Mouse (Mus musculus): ENCODE measurements around the gene Amdhd1. TPM values are rescaled to one million over a fixed set of nuclear protein-coding genes. Genes with fewer than 3 reads are reported as not detected.

Gene Amdhd1
- total RNA-seq (2021) = not detected
- 0.06 and 0.12 TPM in 2 replicates for polyA plus RNA-seq (2012; rRNA removed)
- long read RNA-seq = 0 reads

- WGBS = under 1% methylated on average over 35 of the region's 35 CpGs
- Histone ChIP-seq H3K79me2 (replicated peaks; ENCODE audit: control insufficient read depth, insufficient read depth, low read length) (no peaks in the 10 kb centered on the region), H3K27ac (no peak within 1 kb of the TSS), H3K36me3 (ENCODE audit: control insufficient read depth, insufficient read depth, low read length) (no peaks in the 10 kb centered on the region), H3K9ac (ENCODE audit: low read depth, low read length) (peak within 1 kb of the TSS; percentile 64), H3K4me1 (ENCODE audit: control insufficient read depth, insufficient read depth, low read length) (peaks cover 3% of the 10 kb centered on the region), H3K27me3 (ENCODE audit: control insufficient read depth, insufficient read depth, low read length) (no peaks in the 10 kb centered on the region), H3K4me3 (peak within 1 kb of the TSS; percentile 56)
- peak; percentile 80 to 87 for DNase-seq
- peak; percentile 76 for TF ChIP-seq CTCF (IDR thresholded peaks at IDR 0.05)
- TF ChIP-seq EP300 (IDR thresholded peaks at IDR 0.05; ENCODE audit: insufficient read depth, low read depth, low read length) = no peak
- intact Hi-C loops (cut with DNase I) = loop anchor here (10.0 kb wide), 1 partner anchor 485 kb away; no protein-coding TSS in a partner anchor
Measured at GRCm38 (mm10) chr10:93539775-93540430, at the start of gene Amdhd1. Amdhd1 (minus strand) TSS chr10:93540033.

- Histone ChIP-seq H3K4me3 (peak within 1 kb of the TSS; percentile 69), H3K27ac (peak within 1 kb of the TSS; percentile 67), H3K4me1 (ENCODE audit: control insufficient read depth, insufficient read depth, low read length) (peaks cover 1% of the 10 kb centered on the region), H3K79me2 (replicated peaks; ENCODE audit: control insufficient read depth, insufficient read depth, low read length) (peaks cover 3% of the 10 kb centered on the region; the same call in 1 of the 2 replicates), H3K9ac (ENCODE audit: low read depth, low read length) (peak within 1 kb of the TSS; percentile 69), H3K36me3 (ENCODE audit: control insufficient read depth, insufficient read depth, low read length) (peaks cover 5% of the 10 kb centered on the region; the same call in 1 of the 2 replicates), H3K27me3 (ENCODE audit: control insufficient read depth, insufficient read depth, low read length) (no peaks in the 10 kb centered on the region)
- intact Hi-C loops (cut with DNase I) = no loop called here
- TF ChIP-seq CTCF (IDR thresholded peaks at IDR 0.05) (0 out of 2 replicates have a peak, but pooled peaks have one; percentile 1), POLR2A (IDR thresholded peaks at IDR 0.05; ENCODE audit: insufficient read depth, low read depth, low read length) (peak; percentile 55; the same call in 1 of the 2 replicates), EP300 (IDR thresholded peaks at IDR 0.05; ENCODE audit: insufficient read depth, low read depth, low read length) (no peak)
- DNase-seq = peak; percentile 92 to 96
- WGBS = under 1% methylated on average over 61 of the region's 63 CpGs
Measured at GRCm38 (mm10) chr10:93589281-93589848, 49.5 kb upstream of the Amdhd1 start, which contains the start of gene Snrpf. Snrpf (minus strand) TSS chr10:93589706.

- intact Hi-C loops (cut with DNase I) = no loop called here
- WGBS = 2% methylated on average over 11 of the region's 11 CpGs
Measured at GRCm38 (mm10) chr10:93588796-93589195, 49.0 kb upstream of the Amdhd1 start.

GRCm38 (mm10) chr10:93577271-93577886 lies 37.5 kb upstream of the Amdhd1 start:
- WGBS = 55% methylated on average over 13 of the region's 13 CpGs
- TF ChIP-seq EP300 (IDR thresholded peaks at IDR 0.05; ENCODE audit: insufficient read depth, low read depth, low read length) (0 out of 2 replicates have a peak, but pooled peaks have one; percentile 48), POLR2A (IDR thresholded peaks at IDR 0.05; ENCODE audit: insufficient read depth, low read depth, low read length) (no peak), CTCF (IDR thresholded peaks at IDR 0.05) (peak; percentile 90)
- peak; percentile 64 to 71 for DNase-seq
- Histone ChIP-seq H3K79me2 (replicated peaks; ENCODE audit: control insufficient read depth, insufficient read depth, low read length) (no peaks in the 10 kb centered on the region), H3K36me3 (ENCODE audit: control insufficient read depth, insufficient read depth, low read length) (no peaks in the 10 kb centered on the region), H3K9ac (ENCODE audit: low read depth, low read length) (no peak overlapping the region), H3K4me3 (no peak overlapping the region), H3K27ac (no peak overlapping the region), H3K4me1 (ENCODE audit: control insufficient read depth, insufficient read depth, low read length) (no peaks in the 10 kb centered on the region), H3K27me3 (ENCODE audit: control insufficient read depth, insufficient read depth, low read length) (no peaks in the 10 kb centered on the region)
- intact Hi-C loops (cut with DNase I) = loop anchor here (10.0 kb wide), 2 partner anchors 93 to 533 kb away; partner anchors contain the start of gene Hal

More at GRCm38 (mm10) chr10:93588796-93589195, 49.0 kb upstream of the Amdhd1 start:
- Histone ChIP-seq H3K9ac (ENCODE audit: low read depth, low read length) (peak overlapping the region; percentile 69), H3K79me2 (replicated peaks; ENCODE audit: control insufficient read depth, insufficient read depth, low read length) (peaks cover 3% of the 10 kb centered on the region; the same call in 1 of the 2 replicates), H3K4me1 (ENCODE audit: control insufficient read depth, insufficient read depth, low read length) (peaks cover 1% of the 10 kb centered on the region), H3K4me3 (peak overlapping the region; percentile 69), H3K27ac (peak overlapping the region; percentile 67), H3K36me3 (ENCODE audit: control insufficient read depth, insufficient read depth, low read length) (peaks cover 5% of the 10 kb centered on the region; the same call in 1 of the 2 replicates), H3K27me3 (ENCODE audit: control insufficient read depth, insufficient read depth, low read length) (no peaks in the 10 kb centered on the region)
- TF ChIP-seq CTCF (IDR thresholded peaks at IDR 0.05) (no peak), EP300 (IDR thresholded peaks at IDR 0.05; ENCODE audit: insufficient read depth, low read depth, low read length) (no peak), POLR2A (IDR thresholded peaks at IDR 0.05; ENCODE audit: insufficient read depth, low read depth, low read length) (no peak)
- no peak for DNase-seq

- Histone ChIP-seq H3K27me3 (ENCODE audit: control insufficient read depth, insufficient read depth, low read length) (no peaks in the 10 kb centered on the region), H3K79me2 (replicated peaks; ENCODE audit: control insufficient read depth, insufficient read depth, low read length) (no peaks in the 10 kb centered on the region), H3K36me3 (ENCODE audit: control insufficient read depth, insufficient read depth, low read length) (no peaks in the 10 kb centered on the region), H3K4me1 (ENCODE audit: control insufficient read depth, insufficient read depth, low read length) (no peaks in the 10 kb centered on the region), H3K9ac (ENCODE audit: low read depth, low read length) (no peak overlapping the region), H3K27ac (no peak overlapping the region), H3K4me3 (no peak overlapping the region)
- intact Hi-C loops (cut with DNase I) = loop anchor here (10.0 kb wide), 2 partner anchors 91 to 531 kb away; partner anchors contain the start of gene Hal
- DNase-seq = no peak
- TF ChIP-seq CTCF (IDR thresholded peaks at IDR 0.05) = no peak
- TF ChIP-seq EP300 (IDR thresholded peaks at IDR 0.05; ENCODE audit: insufficient read depth, low read depth, low read length) = no peak
- TF ChIP-seq POLR2A (IDR thresholded peaks at IDR 0.05; ENCODE audit: insufficient read depth, low read depth, low read length) = no peak
- 79% methylated on average over 8 of the region's 8 CpGs for WGBS
Measured at GRCm38 (mm10) chr10:93575960-93576359, 36.1 kb upstream of the Amdhd1 start.

All from heart, adult 2 months (tissue).